8 mouse cellular contexts compared by ENCODE assay signal in genomic region chr7:17026710-17027587, GRCm38 (mm10). TPM values are rescaled to one million over a fixed set of nuclear protein-coding genes. Genes with fewer than 3 reads are reported as not detected.
A peak's percentile ranks its signal among the peaks of the same experiment; 100 is the strongest.
DNase-seq lines count a peak whose midpoint lies in the region; ATAC-seq lines count a peak whose summit lies in the region.

No protein-coding gene starts in this region.

- 10% methylated on average over 24 of the region's 24 CpGs for WGBS in hindbrain, embryonic 14.5 days
- 1% methylated on average over 24 of the region's 24 CpGs for WGBS in liver, embryonic 15.5 days (ENCODE audit: insufficient replicate concordance)

- H3K27me3 ChIP-seq in hindbrain, embryonic 14.5 days (ENCODE audit: control insufficient read depth, insufficient read depth, low read length) = no peaks in the 10 kb centered on the region
- H3K27me3 ChIP-seq in liver, embryonic 15.5 days = no peaks in the 10 kb centered on the region

- peak overlapping the region; percentile 78 for H3K4me3 ChIP-seq in hindbrain, embryonic 14.5 days (replicated peaks; ENCODE audit: low read length)
- peak overlapping the region; percentile 79 for H3K4me3 ChIP-seq in liver, embryonic 15.5 days (replicated peaks)

- H3K36me3 ChIP-seq in hindbrain, embryonic 14.5 days (replicated peaks; ENCODE audit: control insufficient read depth, insufficient read depth) = peaks cover 17% of the 10 kb centered on the region
- peaks cover 36% of the 10 kb centered on the region for H3K36me3 ChIP-seq in liver, embryonic 15.5 days (replicated peaks)

- H3K9ac ChIP-seq in hindbrain, embryonic 14.5 days = peak overlapping the region; percentile 85
- peak overlapping the region; percentile 84 for H3K9ac ChIP-seq in liver, embryonic 15.5 days

- H3K4me2 ChIP-seq in hindbrain, embryonic 14.5 days (replicated peaks) = peak overlapping the region; percentile 71
- H3K4me2 ChIP-seq in liver, embryonic 15.5 days = peak overlapping the region; percentile 82

- peak; percentile 64 to 75 for DNase-seq in layer of hippocampus, adult 18-20 months (ENCODE audit: low spot score in 2 of 2)
- DNase-seq in layer of hippocampus, postnatal 10 days (ENCODE audit: low spot score in 2 of 2) = no peak
- peak; percentile 89 for DNase-seq in R1 (ENCODE audit: low read depth, low spot score)
- peak; percentile 56 for DNase-seq in embryo, embryonic 11.5 days (ENCODE audit: low read depth, low spot score)
- DNase-seq in hindbrain, embryonic 14.5 days (ENCODE audit: low spot score) = no peak
- no peak for DNase-seq in urinary bladder, adult 2 months (ENCODE audit: low spot score)

- no peak; the same call in 1 of the 2 replicates for ATAC-seq in hindbrain, embryonic 14.5 days (ENCODE audit: low FRiP score)
- peak; percentile 59 for ATAC-seq in liver, embryonic 15.5 days (ENCODE audit: insufficient read depth)
- ATAC-seq in neutrophil, adult 5-6 weeks (ENCODE audit: extremely low read depth, insufficient number of reproducible peaks, low FRiP score, poor library complexity, severe bottlenecking) = peak; percentile 36; the same call in 1 of the 2 replicates

- peaks cover 16% of the 10 kb centered on the region for H3K4me1 ChIP-seq in hindbrain, embryonic 14.5 days (replicated peaks; ENCODE audit: control insufficient read depth, insufficient read depth, low read length)
- peaks cover 68% of the 10 kb centered on the region for H3K4me1 ChIP-seq in liver, embryonic 15.5 days (replicated peaks)

- no peaks in the 10 kb centered on the region for H3K9me3 ChIP-seq in hindbrain, embryonic 14.5 days (ENCODE audit: control insufficient read depth, low read length)
- H3K9me3 ChIP-seq in liver, embryonic 15.5 days (replicated peaks) = no peaks in the 10 kb centered on the region

- H3K27ac ChIP-seq in hindbrain, embryonic 14.5 days = peak overlapping the region; percentile 62
- peak overlapping the region; percentile 87 for H3K27ac ChIP-seq in liver, embryonic 15.5 days (replicated peaks)

RNA-seq across cellular contexts. Expression of gene Ppp5c, which starts 0.8 kb away (rescaled TPM):
- 100 to 1,000 TPM; 146 to 147 TPM for total RNA-seq in layer of hippocampus, adult 18-20 months (2021)
- total RNA-seq in layer of hippocampus, postnatal 10 days (2021) = 100 to 1,000 TPM; 142 to 148 TPM
- 123 and 129 TPM in 2 replicates for polyA plus RNA-seq in hindbrain, embryonic 14.5 days (2014; fragmentation: Nextera tagmentation; extraction: Ambion mirVana)
- 43.2 and 45.3 TPM in 2 replicates for polyA plus RNA-seq in liver, embryonic 15.5 days (2015; fragmentation: Nextera tagmentation; extraction: Ambion mirVana)
- 50.3 and 54.0 TPM in 2 replicates for total RNA-seq in neutrophil, adult 5-6 weeks (2017)
- polyA plus RNA-seq in urinary bladder, adult 2 months (2012; rRNA removed) = 104 and 116 TPM in 2 replicates

RNA-seq across cellular contexts. Expression of gene Ccdc8, which starts 34.4 kb away (rescaled TPM):
- total RNA-seq in layer of hippocampus, adult 18-20 months (2021) = 1 to 10 TPM; 1.8 to 2.1 TPM
- 1 to 10 TPM; 3.7 to 4.4 TPM for total RNA-seq in layer of hippocampus, postnatal 10 days (2021)
- polyA plus RNA-seq in hindbrain, embryonic 14.5 days (2014; fragmentation: Nextera tagmentation; extraction: Ambion mirVana) = 4.4 and 5.4 TPM in 2 replicates
- polyA plus RNA-seq in liver, embryonic 15.5 days (2015; fragmentation: Nextera tagmentation; extraction: Ambion mirVana) = 3.7 and 3.9 TPM in 2 replicates
- not detected in 2 replicates for total RNA-seq in neutrophil, adult 5-6 weeks (2017)
- polyA plus RNA-seq in urinary bladder, adult 2 months (2012; rRNA removed) = 9.5 and 9.6 TPM in 2 replicates

RNA-seq across cellular contexts. Expression of gene Hif3a, which starts 35.3 kb away (rescaled TPM):
- total RNA-seq in layer of hippocampus, adult 18-20 months (2021) = 10 to 100 TPM in 1 of 2 experiments, 1 to 10 TPM in 1; 8.3 to 13.1 TPM
- 10 to 100 TPM in 1 of 2 experiments, 1 to 10 TPM in 1; 7.4 to 10.1 TPM for total RNA-seq in layer of hippocampus, postnatal 10 days (2021)
- polyA plus RNA-seq in hindbrain, embryonic 14.5 days (2014; fragmentation: Nextera tagmentation; extraction: Ambion mirVana) = 4.9 and 6.9 TPM in 2 replicates
- 31.4 and 37.5 TPM in 2 replicates for polyA plus RNA-seq in liver, embryonic 15.5 days (2015; fragmentation: Nextera tagmentation; extraction: Ambion mirVana)
- not detected in 2 replicates for total RNA-seq in neutrophil, adult 5-6 weeks (2017)
- 1.5 and 4.1 TPM in 2 replicates for polyA plus RNA-seq in urinary bladder, adult 2 months (2012; rRNA removed)

RNA-seq across cellular contexts. Expression of gene Gm42372, which starts 44.1 kb away (rescaled TPM):
- total RNA-seq in layer of hippocampus, adult 18-20 months (2021) = 10 to 100 TPM; 53.4 to 54.0 TPM
- 10 to 100 TPM; 42.9 to 44.8 TPM for total RNA-seq in layer of hippocampus, postnatal 10 days (2021)
- polyA plus RNA-seq in hindbrain, embryonic 14.5 days (2014; fragmentation: Nextera tagmentation; extraction: Ambion mirVana) = 7.6 and 7.8 TPM in 2 replicates
- 0.06 TPM in 1 of 2 replicates, not detected in the other for polyA plus RNA-seq in liver, embryonic 15.5 days (2015; fragmentation: Nextera tagmentation; extraction: Ambion mirVana)
- 0.35 and 0.49 TPM in 2 replicates for total RNA-seq in neutrophil, adult 5-6 weeks (2017)
- 0.06 TPM in 1 of 2 replicates, not detected in the other for polyA plus RNA-seq in urinary bladder, adult 2 months (2012; rRNA removed)

RNA-seq across cellular contexts. Expression of gene Psg16, which starts 46.9 kb away (rescaled TPM):
- total RNA-seq in layer of hippocampus, adult 18-20 months (2021) = 1 to 10 TPM; 3.0 to 5.0 TPM
- 1 to 10 TPM; 4.1 to 5.0 TPM for total RNA-seq in layer of hippocampus, postnatal 10 days (2021)
- polyA plus RNA-seq in hindbrain, embryonic 14.5 days (2014; fragmentation: Nextera tagmentation; extraction: Ambion mirVana) = 3.1 and 3.6 TPM in 2 replicates
- 0.13 and 0.24 TPM in 2 replicates for polyA plus RNA-seq in liver, embryonic 15.5 days (2015; fragmentation: Nextera tagmentation; extraction: Ambion mirVana)
- 0.35 and 0.74 TPM in 2 replicates for total RNA-seq in neutrophil, adult 5-6 weeks (2017)
- polyA plus RNA-seq in urinary bladder, adult 2 months (2012; rRNA removed) = 0.08 and 0.18 TPM in 2 replicates

Comparison
In these comparisons a context has a peak if more than half of its experiments do, and no peak if none do; other contexts are left out.
1. DNase-seq: peak in layer of hippocampus, adult 18-20 months (2 of 2), R1 (single experiment) and embryo, embryonic 11.5 days (single experiment); none in layer of hippocampus, postnatal 10 days (0 of 2), hindbrain, embryonic 14.5 days (single experiment) and urinary bladder, adult 2 months (single experiment).